In the genomic region with DNA sequence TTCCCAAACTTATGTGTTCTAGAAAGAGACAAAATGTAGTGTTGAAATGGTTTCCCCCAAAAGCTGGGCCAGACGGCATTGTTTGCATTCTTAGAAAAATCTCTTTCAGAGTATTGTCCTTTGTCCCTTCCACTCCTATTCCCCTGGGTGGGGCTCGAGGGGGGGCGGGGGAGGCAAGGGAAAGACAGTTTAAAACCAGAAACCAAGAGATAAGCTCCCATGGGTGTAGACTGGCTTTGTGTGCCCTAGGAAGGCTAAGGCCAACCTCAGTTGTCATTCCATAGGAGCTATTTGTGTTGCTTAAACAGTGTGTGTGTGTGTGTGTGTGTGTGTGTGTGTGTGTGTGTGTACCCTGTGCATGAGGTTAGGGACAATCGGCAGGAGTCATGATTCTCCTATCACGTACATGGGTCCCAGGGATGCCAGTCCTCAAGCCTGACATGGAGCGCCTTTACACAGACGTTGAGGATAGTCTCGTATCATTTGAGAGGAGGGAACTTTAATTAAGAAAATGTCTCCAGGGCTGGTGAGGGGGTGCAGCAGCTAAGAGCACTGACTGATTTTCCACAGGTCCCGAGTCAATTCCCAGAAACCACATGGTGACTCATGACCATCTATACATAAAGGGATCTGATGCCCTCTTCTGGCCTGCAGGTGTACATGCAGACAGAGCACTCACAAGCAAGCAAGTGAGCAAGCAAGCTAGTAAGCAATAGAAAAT, we compare ENCODE assay signal across 9 mouse cellular contexts. TPM values are rescaled to one million over a fixed set of nuclear protein-coding genes. Genes with fewer than 3 reads are reported as not detected.
DNase-seq lines count a peak whose midpoint lies in the region; ATAC-seq and TF ChIP-seq lines count a peak whose summit lies in the region.
"Had no signal": no experiment of that assay in that cellular context is flagged by ENCODE, and none has a peak within 500 bp of the region (broad histone marks: within the 10 kb centered on the region; RNA-seq: fewer than 3 reads in every experiment).

No protein-coding gene starts in this region.

- 42% methylated on average over 9 of the region's 9 CpGs for WGBS in heart, embryonic 10.5 days
- 45% methylated on average over 9 of the region's 9 CpGs for WGBS in kidney, postnatal 0 days
- WGBS in liver, postnatal 0 days (ENCODE audit: insufficient replicate concordance): 48% methylated on average over 9 of the region's 9 CpGs

- ATAC-seq in kidney, postnatal 0 days (replicated peaks; ENCODE audit: low FRiP score, low read depth): peak; percentile 36; the same call in 1 of the 2 replicates
- ATAC-seq in liver, postnatal 0 days: peak; percentile 80
- ATAC-seq in megakaryocyte, adult 5-6 weeks (ENCODE audit: poor library complexity, severe bottlenecking): no peak

- in situ Hi-C loops in ES-E14 (cut with MboI; ENCODE audit: low sequenced_read_pairs in 2 of 2, unreplicated experiment in 2 of 2): loop anchor here in 1 of 2 experiments (25.0 kb wide), 1 partner anchor 126 kb away; no protein-coding TSS in a partner anchor

- TF ChIP-seq CTCF in kidney, postnatal 0 days (IDR thresholded peaks at IDR 0.05; ENCODE audit: low read depth): peak; percentile 91
- peak; percentile 76 for TF ChIP-seq CTCF in liver, postnatal 0 days (IDR thresholded peaks at IDR 0.05; ENCODE audit: low read depth)

- no peaks in the 10 kb centered on the region for H3K27me3 ChIP-seq in heart, embryonic 10.5 days (ENCODE audit: insufficient read depth, poor library complexity, severe bottlenecking)
- H3K27me3 ChIP-seq in kidney, postnatal 0 days (ENCODE audit: insufficient read depth, low read length): no peaks in the 10 kb centered on the region
- no peaks in the 10 kb centered on the region for H3K27me3 ChIP-seq in liver, postnatal 0 days (ENCODE audit: insufficient read depth, low read length)

- DNase-seq in A20 (ENCODE audit: low read depth, low spot score) (peak; percentile 39), ES-E14 (ENCODE audit: low read depth, low spot score) (peak; percentile 49)
- peak; percentile 65 to 73 for DNase-seq in cerebellum, postnatal 14 days
- DNase-seq in heart, embryonic 10.5 days (ENCODE audit: low spot score): peak; percentile 79
- DNase-seq in kidney, postnatal 0 days (ENCODE audit: low spot score): peak; percentile 88
- peak; percentile 24 for DNase-seq in liver, postnatal 0 days
- DNase-seq in right cerebral cortex, adult 18-20 months: peak; percentile 60

- H3K27ac ChIP-seq in ES-E14 (ENCODE audit: insufficient read depth, low read depth, low read length, poor library complexity, severe bottlenecking): no peak overlapping the region
- H3K27ac ChIP-seq in heart, embryonic 10.5 days: no peak overlapping the region
- no peak overlapping the region for H3K27ac ChIP-seq in kidney, postnatal 0 days
- H3K27ac ChIP-seq in liver, postnatal 0 days (ENCODE audit: low read depth): no peak overlapping the region

- no peak overlapping the region; the same call in 1 of the 2 replicates for H3K9ac ChIP-seq in ES-E14 (ENCODE audit: insufficient read depth, low read depth, low read length, poor library complexity, severe bottlenecking)
- no peak overlapping the region for H3K9ac ChIP-seq in kidney, postnatal 0 days (ENCODE audit: low read depth, low read length)
- H3K9ac ChIP-seq in liver, postnatal 0 days (replicated peaks): no peak overlapping the region

- no peaks in the 10 kb centered on the region for H3K9me3 ChIP-seq in ES-E14 (ENCODE audit: control insufficient read depth, insufficient read depth, low read depth, low read length)
- H3K9me3 ChIP-seq in heart, embryonic 10.5 days: peaks cover 3% of the 10 kb centered on the region; the same call in 1 of the 2 replicates
- no peaks in the 10 kb centered on the region for H3K9me3 ChIP-seq in kidney, postnatal 0 days (replicated peaks; ENCODE audit: low read length)
- peaks cover 5% of the 10 kb centered on the region; the same call in 1 of the 2 replicates for H3K9me3 ChIP-seq in liver, postnatal 0 days (ENCODE audit: low read length)

- no peak overlapping the region for H3K4me2 ChIP-seq in kidney, postnatal 0 days (ENCODE audit: low read length)
- no peak overlapping the region for H3K4me2 ChIP-seq in liver, postnatal 0 days (ENCODE audit: low read depth, low read length)

- TF ChIP-seq EP300 in liver, postnatal 0 days (IDR thresholded peaks at IDR 0.05; ENCODE audit: low read depth): no peak

- no peaks in the 10 kb centered on the region for H3K36me3 ChIP-seq in ES-E14 (ENCODE audit: control insufficient read depth, insufficient read depth, low read length, poor library complexity, severe bottlenecking)
- no peaks in the 10 kb centered on the region for H3K36me3 ChIP-seq in heart, embryonic 10.5 days
- no peaks in the 10 kb centered on the region for H3K36me3 ChIP-seq in kidney, postnatal 0 days (ENCODE audit: insufficient read depth, low read length)
- no peaks in the 10 kb centered on the region for H3K36me3 ChIP-seq in liver, postnatal 0 days (replicated peaks; ENCODE audit: insufficient read depth, low read length)

- no peak overlapping the region for H3K4me3 ChIP-seq in ES-E14 (ENCODE audit: insufficient read depth in 1 of 2, low read depth in 1 of 2, low read length in 2 of 2, poor library complexity in 1 of 2, severe bottlenecking in 1 of 2)
- no peak overlapping the region for H3K4me3 ChIP-seq in heart, embryonic 10.5 days
- no peak overlapping the region for H3K4me3 ChIP-seq in kidney, postnatal 0 days (replicated peaks; ENCODE audit: low read depth, low read length)
- no peak overlapping the region for H3K4me3 ChIP-seq in liver, postnatal 0 days (ENCODE audit: low read depth, low read length)

- peaks cover 0 to 8% of the 10 kb centered on the region in 2 experiments; a peak in 2 of 4 replicates for H3K4me1 ChIP-seq in ES-E14 (ENCODE audit: control insufficient read depth in 2 of 2, insufficient read depth in 2 of 2, low read length in 2 of 2, poor library complexity in 1 of 2)
- H3K4me1 ChIP-seq in heart, embryonic 10.5 days: peaks cover 6% of the 10 kb centered on the region; the same call in 1 of the 2 replicates
- no peaks in the 10 kb centered on the region for H3K4me1 ChIP-seq in kidney, postnatal 0 days (replicated peaks; ENCODE audit: insufficient read depth, low read length)
- H3K4me1 ChIP-seq in liver, postnatal 0 days (ENCODE audit: insufficient read depth): no peaks in the 10 kb centered on the region

TF ChIP-seq in ES-E14, 5 proteins besides CTCF, POLR2A, EP300 and RAD21:
- no peak for TF ChIP-seq MAFK (IDR thresholded peaks at IDR 0.05; ENCODE audit: insufficient read depth, low read depth, low read length)
- TF ChIP-seq ZNF384 (IDR thresholded peaks at IDR 0.05; ENCODE audit: low read depth, low read length): no peak
- no peak; the same call in 1 of the 2 replicates for TF ChIP-seq ZC3H11A (IDR thresholded peaks at IDR 0.05; ENCODE audit: borderline replicate concordance, low read depth, low read length)
- TF ChIP-seq CHD2 (IDR thresholded peaks at IDR 0.05; ENCODE audit: low read depth, low read length): no peak
- TF ChIP-seq HCFC1 (IDR thresholded peaks at IDR 0.05; ENCODE audit: borderline replicate concordance, insufficient read depth, low read length): no peak

RNA-seq across cellular contexts. Expression of a gene that starts 22.9 kb away (rescaled TPM):
- 17.9 and 19.2 TPM in 2 replicates for total RNA-seq in ES-E14 (2012; rRNA removed)
- polyA plus RNA-seq in heart, embryonic 10.5 days (2016; fragmentation: Nextera tagmentation; extraction: Ambion mirVana): 15.5 and 16.1 TPM in 2 replicates
- 12.6 and 13.4 TPM in 2 replicates for polyA plus RNA-seq in kidney, postnatal 0 days (2015; fragmentation: Nextera tagmentation; extraction: Ambion mirVana)
- polyA plus RNA-seq in liver, postnatal 0 days (2015; fragmentation: Nextera tagmentation; extraction: Ambion mirVana): 2.1 and 2.2 TPM in 2 replicates
- 4.7 and 5.1 TPM in 2 replicates for total RNA-seq in megakaryocyte, adult 5-6 weeks (2015)
- total RNA-seq in megakaryocyte, adult 5-6 weeks (2017): 6.7 and 6.9 TPM in 2 replicates

RNA-seq across cellular contexts. Expression of a gene that starts 44.1 kb away (rescaled TPM):
- not detected in 2 replicates for total RNA-seq in ES-E14 (2012; rRNA removed)
- polyA plus RNA-seq in heart, embryonic 10.5 days (2016; fragmentation: Nextera tagmentation; extraction: Ambion mirVana): not detected in 2 replicates
- polyA plus RNA-seq in kidney, postnatal 0 days (2015; fragmentation: Nextera tagmentation; extraction: Ambion mirVana): not detected in 2 replicates
- not detected in 2 replicates for polyA plus RNA-seq in liver, postnatal 0 days (2015; fragmentation: Nextera tagmentation; extraction: Ambion mirVana)
- total RNA-seq in megakaryocyte, adult 5-6 weeks (2015): not detected in 2 replicates
- total RNA-seq in megakaryocyte, adult 5-6 weeks (2017): not detected in 2 replicates
- polyA plus RNA-seq: large intestine, adult 2 months had no signal

RNA-seq across cellular contexts. Expression of a gene that starts 54.3 kb away (rescaled TPM):
- total RNA-seq in ES-E14 (2012; rRNA removed): not detected in 2 replicates
- not detected in 2 replicates for polyA plus RNA-seq in heart, embryonic 10.5 days (2016; fragmentation: Nextera tagmentation; extraction: Ambion mirVana)
- not detected in 2 replicates for polyA plus RNA-seq in kidney, postnatal 0 days (2015; fragmentation: Nextera tagmentation; extraction: Ambion mirVana)
- polyA plus RNA-seq in liver, postnatal 0 days (2015; fragmentation: Nextera tagmentation; extraction: Ambion mirVana): not detected in 2 replicates
- total RNA-seq in megakaryocyte, adult 5-6 weeks (2015): not detected in 2 replicates
- not detected in 2 replicates for total RNA-seq in megakaryocyte, adult 5-6 weeks (2017)
- polyA plus RNA-seq: large intestine, adult 2 months had no signal

Comparison
In these comparisons a context has a peak if more than half of its experiments do, and no peak if none do; other contexts are left out.
1. DNase-seq: peak in every context shown above with its lines; median percentile 88 in kidney, postnatal 0 days; 79 in heart, embryonic 10.5 days; 69 in cerebellum, postnatal 14 days; 60 in right cerebral cortex, adult 18-20 months; 49 in ES-E14; 39 in A20; 24 in liver, postnatal 0 days.